Mouse (Mus musculus) forebrain, postnatal 0 days (tissue): Measurements from ENCODE around the gene Akap2. TPM values are rescaled to one million over a fixed set of nuclear protein-coding genes. Genes with fewer than 3 reads are reported as not detected.

Source experiments
- ATAC-seq: fragments of 200-750 bp; cut with Nextera tagmentation; 2 replicates; pipeline ENCODE4 v1.8.0; 2017; ENCODE audit warnings: mild to moderate bottlenecking, moderate library complexity
- DNase-seq: peaks from one replicate; pipeline ENCODE4 v3.0.0-alpha.2; 2015
- H3K27ac ChIP-seq: fragments of 300-500 bp; sonication (generic); 2 replicates; pipeline ENCODE4 v1.5.1; 2014; ENCODE audit warnings: low read depth, mild to moderate bottlenecking, antibody characterized with exemption, low read length, moderate library complexity, mixed read lengths
- H3K27me3 ChIP-seq: fragments of 300-500 bp; sonication (generic); 2 replicates; pipeline ENCODE4 v1.6.1; 2014; ENCODE audit warnings: mild to moderate bottlenecking, low read length, mixed read lengths; ENCODE audit not compliant: insufficient read depth
- H3K36me3 ChIP-seq: fragments of 300-500 bp; sonication (generic); 2 replicates; pipeline ENCODE4 v1.6.1; 2014; ENCODE audit warnings: mild to moderate bottlenecking, moderate library complexity; ENCODE audit not compliant: insufficient read depth
- H3K4me1 ChIP-seq: fragments of 300-500 bp; sonication (generic); 2 replicates; pipeline ENCODE4 v1.6.1; 2014; ENCODE audit warnings: antibody characterized with exemption; ENCODE audit not compliant: insufficient read depth
- H3K4me2 ChIP-seq: fragments of 300-500 bp; sonication (generic); 2 replicates; pipeline ENCODE4 v1.6.1; 2014; ENCODE audit warnings: low read depth, mild to moderate bottlenecking, moderate library complexity
- H3K4me3 ChIP-seq: fragments of 300-500 bp; sonication (generic); 2 replicates; pipeline ENCODE4 v1.5.1; 2014; ENCODE audit warnings: low read depth, low read length, mixed read lengths
- H3K9ac ChIP-seq: fragments of 300-500 bp; sonication (generic); 2 replicates; pipeline ENCODE4 v1.6.1; 2014; ENCODE audit warnings: mild to moderate bottlenecking
- H3K9me3 ChIP-seq: fragments of 300-500 bp; sonication (generic); 2 replicates; pipeline ENCODE4 v1.6.1; 2016; ENCODE audit warnings: low read length
- CTCF ChIP-seq: sonication (generic); IDR thresholded peaks from 2 replicates; pipeline ENCODE4 v1.5.1; 2016; ENCODE audit warnings: antibody characterized with exemption, control low read depth, low read depth
- WGBS: fragments of 180-500 bp; shearing (Covaris S2); extraction: QIAGEN DNeasy Blood & Tissue Kit; methylation state at CpG from one replicate; pipeline ENCODE4 v1.1.7; 2014; 5-methylcytosine and 5-hydroxymethylcytosine counted together
- polyA plus RNA-seq: library from polyadenylated mRNA; unstranded; fragments of >200 nt; fragmentation: Nextera tagmentation; extraction: Ambion mirVana; gene quantifications from 2 replicates; pipeline ENCODE4 v1.2.1, GENCODE M21; 2015
- total RNA-seq: library from RNA; depleted of rRNA; stranded (reverse); fragments of >200 nt; gene quantifications from 2 replicates; pipeline ENCODE4 v1.2.3, GENCODE M21; 2014

Akap2 gene
- total and polyA plus RNA-seq, 2 experiments from 2014 or later: 7.0 to 15.0 TPM

DNA sequence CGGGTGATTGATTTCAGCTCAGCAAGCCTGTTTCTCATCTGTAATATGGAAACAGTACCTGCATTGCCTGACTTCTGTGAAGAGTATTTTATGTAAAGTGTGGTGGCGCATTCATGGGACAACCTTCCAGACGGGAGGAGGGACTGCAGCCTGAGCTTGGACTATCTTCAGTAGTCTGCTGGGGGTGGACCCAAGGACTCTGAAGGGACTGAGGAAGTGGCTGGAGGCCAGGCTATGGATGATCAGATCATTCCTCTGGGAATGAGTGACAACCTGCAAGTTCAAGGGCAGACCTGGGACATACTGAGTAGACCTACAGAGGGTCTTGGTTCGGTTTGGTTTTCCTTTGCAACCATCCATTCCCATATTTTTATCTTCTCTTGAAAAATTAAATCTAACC is 4.8 kb downstream of the Akap2 start:
- ATAC-seq (no peak), DNase-seq (no peak)
- Histone ChIP-seq H3K9ac (no peak overlapping the region), H3K36me3 (no peaks in the 10 kb centered on the region), H3K27me3 (no peaks in the 10 kb centered on the region), H3K27ac (no peak overlapping the region), H3K4me1 (no peaks in the 10 kb centered on the region), H3K4me2 (no peak overlapping the region), H3K9me3 (no peaks in the 10 kb centered on the region), H3K4me3 (no peak overlapping the region)
- WGBS: 86% methylated on average over 4 of the region's 4 CpGs
- no peak for TF ChIP-seq CTCF

DNA sequence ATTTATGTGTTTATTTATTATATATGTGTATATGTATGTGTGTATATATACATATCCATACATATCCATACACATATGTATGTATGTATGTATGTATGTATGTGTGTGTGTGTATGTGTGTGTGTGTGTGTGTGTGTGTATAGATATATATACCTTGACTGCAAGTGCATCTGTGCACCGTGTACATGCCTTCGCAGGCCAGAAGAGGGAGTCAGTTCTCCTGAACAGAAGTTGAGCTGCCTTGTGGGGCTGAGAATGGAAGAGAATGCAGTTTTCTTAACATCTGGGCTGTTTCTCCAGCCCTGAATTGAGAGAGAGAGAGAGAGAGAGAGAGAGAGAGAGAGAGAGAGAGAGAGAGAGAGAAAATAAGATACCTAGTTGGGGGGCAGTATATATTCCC is 6.2 kb downstream of the Akap2 start:
- WGBS: 57% methylated on average over 2 of the region's 2 CpGs
- H3K4me2 ChIP-seq: no peak overlapping the region
- H3K4me1 ChIP-seq: no peaks in the 10 kb centered on the region
- H3K9ac ChIP-seq: no peak overlapping the region
- H3K27me3 ChIP-seq: no peaks in the 10 kb centered on the region
- no peak overlapping the region for H3K4me3 ChIP-seq
- TF ChIP-seq CTCF: peak; percentile 33
- no peaks in the 10 kb centered on the region for H3K36me3 ChIP-seq
- no peak overlapping the region for H3K27ac ChIP-seq
- no peak for ATAC-seq
- DNase-seq: no peak
- H3K9me3 ChIP-seq: no peaks in the 10 kb centered on the region

DNA sequence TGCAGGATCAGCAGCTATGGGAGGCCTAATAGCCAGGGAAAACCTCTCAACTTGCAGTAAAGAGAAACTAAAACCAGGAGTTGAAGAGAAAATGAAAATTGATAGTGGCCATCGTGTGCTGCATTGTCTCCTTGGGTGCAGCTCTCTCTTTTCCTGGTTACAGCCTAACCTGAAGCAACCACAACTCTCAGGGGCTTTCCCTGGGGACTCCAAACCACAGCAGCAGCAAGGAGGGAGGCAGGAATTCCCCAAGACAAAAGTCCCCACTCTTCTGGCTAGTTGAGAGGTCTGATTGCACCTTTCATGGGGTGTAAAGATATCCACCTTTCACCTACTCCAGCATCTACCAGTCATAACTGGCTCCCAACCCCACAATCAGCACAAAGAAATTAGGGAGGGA is 8.1 kb downstream of the Akap2 start:
- H3K36me3 ChIP-seq: no peaks in the 10 kb centered on the region
- no peaks in the 10 kb centered on the region for H3K9me3 ChIP-seq
- WGBS: 90% methylated on average over 1 of the region's 1 CpGs
- H3K27ac ChIP-seq: no peak overlapping the region
- DNase-seq: no peak
- H3K9ac ChIP-seq: no peak overlapping the region
- no peak for TF ChIP-seq CTCF
- no peaks in the 10 kb centered on the region for H3K4me1 ChIP-seq
- no peak overlapping the region for H3K4me3 ChIP-seq
- H3K27me3 ChIP-seq: no peaks in the 10 kb centered on the region
- no peak overlapping the region for H3K4me2 ChIP-seq
- no peak for ATAC-seq

DNA sequence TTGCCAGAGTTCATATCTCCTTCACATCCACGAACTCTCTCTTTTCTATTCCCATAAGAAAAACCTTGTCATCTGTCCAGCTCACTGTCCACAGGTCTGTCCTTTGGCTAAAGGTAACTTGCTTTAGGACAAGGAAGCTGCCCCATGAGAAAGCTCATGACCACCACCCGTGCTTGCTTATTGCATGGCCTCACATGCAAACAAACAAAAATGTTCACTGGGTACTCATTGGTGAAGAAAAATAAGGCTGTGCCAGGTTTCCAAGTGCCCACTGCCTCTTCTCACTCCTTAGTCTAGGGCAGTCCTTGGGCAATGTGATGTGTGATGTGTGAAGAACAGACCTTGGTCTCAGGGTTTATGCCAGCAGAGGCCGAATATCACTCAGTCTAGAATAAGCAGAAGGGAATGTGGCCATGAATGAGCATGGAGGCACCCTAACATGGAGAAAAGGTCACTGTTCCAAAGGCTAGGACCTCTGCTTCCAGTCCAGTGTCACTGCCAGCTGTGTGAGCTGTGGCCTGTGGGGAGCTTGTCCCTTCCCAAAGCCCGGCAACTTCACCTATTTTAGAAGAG is 11.2 kb downstream of the Akap2 start:
- DNase-seq (no peak), ATAC-seq (no peak)
- no peaks in the 10 kb centered on the region for H3K36me3 ChIP-seq
- no peak overlapping the region for H3K4me3 ChIP-seq
- TF ChIP-seq CTCF: no peak
- no peak overlapping the region for H3K9ac ChIP-seq
- no peak overlapping the region for H3K4me2 ChIP-seq
- H3K4me1 ChIP-seq: no peaks in the 10 kb centered on the region
- no peaks in the 10 kb centered on the region for H3K27me3 ChIP-seq
- 87% methylated on average over 4 of the region's 4 CpGs for WGBS
- no peak overlapping the region for H3K27ac ChIP-seq
- no peaks in the 10 kb centered on the region for H3K9me3 ChIP-seq

DNA sequence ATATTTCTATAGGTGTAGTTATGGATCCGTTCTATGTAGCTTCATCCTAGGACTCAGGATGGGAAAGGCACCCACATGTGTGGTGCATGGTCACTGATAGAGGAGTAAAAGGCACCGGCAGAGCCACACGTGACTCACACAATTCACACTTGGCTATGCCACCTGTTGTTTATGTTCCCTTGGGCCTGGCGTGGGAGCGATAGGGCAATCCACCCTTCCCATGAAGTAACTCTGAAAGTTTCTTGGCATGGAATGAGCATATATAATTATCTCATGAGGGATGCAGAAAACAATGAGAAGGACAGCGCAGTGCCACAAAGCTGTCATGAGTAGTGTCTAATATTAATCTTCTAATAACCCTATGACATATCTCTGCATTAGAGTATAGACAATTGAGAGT is 12.6 kb downstream of the Akap2 start:
- no peaks in the 10 kb centered on the region for H3K36me3 ChIP-seq
- ATAC-seq: no peak
- WGBS: 77% methylated on average over 6 of the region's 6 CpGs
- no peaks in the 10 kb centered on the region for H3K9me3 ChIP-seq
- no peak overlapping the region for H3K4me3 ChIP-seq
- H3K27ac ChIP-seq: no peak overlapping the region
- TF ChIP-seq CTCF: no peak
- no peak for DNase-seq
- no peak overlapping the region for H3K4me2 ChIP-seq
- H3K27me3 ChIP-seq: no peaks in the 10 kb centered on the region
- no peaks in the 10 kb centered on the region for H3K4me1 ChIP-seq
- H3K9ac ChIP-seq: no peak overlapping the region

DNA sequence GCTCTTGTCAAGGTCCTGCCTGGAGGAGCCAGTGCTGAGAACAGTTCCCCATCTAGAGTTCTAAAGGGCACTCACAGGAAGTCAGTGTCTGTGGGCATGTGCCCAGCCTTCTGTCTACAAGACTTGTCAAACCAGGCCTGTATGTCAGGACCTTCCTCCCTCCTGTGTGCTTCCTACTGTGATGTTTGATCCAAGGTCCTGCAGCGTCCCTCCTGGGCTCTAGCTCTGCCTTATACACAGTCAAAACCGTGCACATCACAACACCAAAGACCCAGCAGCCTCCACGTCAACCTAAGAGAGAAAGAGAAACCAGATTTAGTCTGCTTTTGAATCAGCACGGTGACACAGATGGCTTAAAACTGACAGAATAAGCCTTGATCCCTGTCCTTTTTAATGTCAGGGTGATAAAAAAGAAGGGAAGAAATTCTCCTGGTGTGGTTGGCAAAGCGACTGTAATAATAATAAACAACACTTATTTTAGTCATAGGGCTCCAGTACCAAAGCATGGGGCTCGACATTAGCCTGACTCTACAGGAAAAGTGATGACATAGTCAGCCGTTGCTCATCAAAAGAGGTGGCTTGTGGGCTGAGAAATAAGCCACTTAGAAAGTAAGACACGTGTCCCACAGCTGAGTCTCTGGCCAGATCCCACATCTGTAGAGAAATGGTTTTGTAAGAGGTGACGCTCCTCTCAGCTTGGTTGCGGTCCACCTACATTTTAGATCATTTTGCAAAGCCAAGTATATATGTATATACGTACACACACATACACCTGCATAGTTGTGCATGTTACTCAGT is 13.5 kb downstream of the Akap2 start:
- no peak overlapping the region for H3K27ac ChIP-seq
- no peak for TF ChIP-seq CTCF
- ATAC-seq: no peak
- no peak overlapping the region for H3K4me3 ChIP-seq
- H3K4me2 ChIP-seq: no peak overlapping the region
- H3K4me1 ChIP-seq: no peaks in the 10 kb centered on the region
- no peaks in the 10 kb centered on the region for H3K36me3 ChIP-seq
- no peak for DNase-seq
- H3K9ac ChIP-seq: no peak overlapping the region
- H3K27me3 ChIP-seq: no peaks in the 10 kb centered on the region
- WGBS: 82% methylated on average over 11 of the region's 11 CpGs
- H3K9me3 ChIP-seq: no peaks in the 10 kb centered on the region

DNA sequence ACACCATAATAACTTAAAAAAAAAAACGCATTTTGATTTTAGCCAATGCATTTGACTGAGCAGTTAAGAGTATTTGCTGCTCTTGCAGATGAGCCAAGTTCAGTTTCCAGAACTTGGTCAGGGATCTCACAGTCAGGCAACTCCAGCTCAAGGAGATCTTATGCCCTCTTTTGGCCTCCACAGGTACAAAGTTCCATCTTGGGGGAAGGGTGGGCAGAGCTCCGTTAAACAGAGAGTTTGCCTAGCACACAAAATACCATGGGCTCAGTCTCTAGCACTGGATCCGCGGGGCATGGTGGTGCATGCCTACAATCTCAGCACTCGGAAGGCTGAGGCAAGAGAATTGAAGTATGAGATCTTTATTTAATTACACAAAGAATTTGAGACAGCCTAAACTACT is 14.9 kb downstream of the Akap2 start:
- DNase-seq (no peak), ATAC-seq (no peak)
- no peak for TF ChIP-seq CTCF
- Histone ChIP-seq H3K9me3 (no peaks in the 10 kb centered on the region), H3K9ac (no peak overlapping the region), H3K4me3 (no peak overlapping the region), H3K36me3 (no peaks in the 10 kb centered on the region), H3K27me3 (no peaks in the 10 kb centered on the region), H3K4me2 (no peak overlapping the region), H3K4me1 (no peaks in the 10 kb centered on the region), H3K27ac (no peak overlapping the region)
- 87% methylated on average over 5 of the region's 5 CpGs for WGBS
